9 mouse cellular contexts compared by ENCODE assay signal in the genomic region with DNA sequence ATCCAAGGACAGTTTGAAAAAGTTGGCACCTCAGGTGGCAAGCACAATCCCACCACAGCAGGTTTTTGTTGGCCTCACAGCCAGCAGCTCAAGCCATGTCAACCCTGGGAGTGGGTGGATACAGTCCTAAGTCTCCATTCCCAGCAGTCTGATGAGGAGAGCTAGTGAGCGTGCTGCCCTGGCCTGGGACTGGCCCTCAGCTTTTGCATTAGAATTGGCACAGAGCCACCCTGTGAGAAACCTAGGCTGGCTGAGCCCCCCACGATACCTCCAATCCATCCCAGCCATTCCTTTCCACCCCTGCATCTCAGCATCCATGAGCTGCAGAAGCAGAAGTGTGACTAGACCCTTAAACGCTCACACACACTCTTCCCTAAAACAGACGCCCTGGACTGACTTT.
DNase-seq lines count a peak whose midpoint lies in the region; ATAC-seq lines count a peak whose summit lies in the region.
"Had no signal": no experiment of that assay in that cellular context is flagged by ENCODE, and none has a peak within 500 bp of the region (broad histone marks: within the 10 kb centered on the region; RNA-seq: fewer than 3 reads in every experiment).

No protein-coding gene starts in this region.

- intact Hi-C loops in heart, postnatal 36 days (cut with DNase I): loop anchor here (1.0 kb wide), 1 partner anchor 12 kb away; no protein-coding TSS in a partner anchor

- ATAC-seq in heart, embryonic 11.5 days (replicated peaks; ENCODE audit: insufficient number of reproducible peaks, low FRiP score, low TSS enrichment): no peak; the same call in 1 of the 2 replicates
- no peak for ATAC-seq in embryonic facial prominence, embryonic 11.5 days (replicated peaks; ENCODE audit: insufficient number of reproducible peaks, low FRiP score, low TSS enrichment, low read depth)
- ATAC-seq in hindbrain, embryonic 14.5 days (ENCODE audit: low FRiP score): peak; percentile 25; the same call in 1 of the 2 replicates
- peak; percentile 51 for ATAC-seq in midbrain, embryonic 11.5 days (ENCODE audit: low FRiP score)
- ATAC-seq: activated CD4-positive, CD25-positive, alpha-beta regulatory T cell, adult 4 months had no signal

- H3K9me3 ChIP-seq in heart, embryonic 11.5 days (replicated peaks; ENCODE audit: control insufficient read depth, low read length): no peaks in the 10 kb centered on the region
- H3K9me3 ChIP-seq in embryonic facial prominence, embryonic 11.5 days (replicated peaks; ENCODE audit: control insufficient read depth, low read length): no peaks in the 10 kb centered on the region
- no peaks in the 10 kb centered on the region for H3K9me3 ChIP-seq in hindbrain, embryonic 14.5 days (ENCODE audit: control insufficient read depth, low read length)
- no peaks in the 10 kb centered on the region for H3K9me3 ChIP-seq in midbrain, embryonic 11.5 days (ENCODE audit: control insufficient read depth, low read length)

- peaks cover 85% of the 10 kb centered on the region for H3K4me1 ChIP-seq in heart, embryonic 11.5 days (ENCODE audit: control insufficient read depth, insufficient read depth, low read length)
- peaks cover 12% of the 10 kb centered on the region for H3K4me1 ChIP-seq in embryonic facial prominence, embryonic 11.5 days (ENCODE audit: control insufficient read depth, insufficient read depth, low read length)
- peaks cover 65% of the 10 kb centered on the region for H3K4me1 ChIP-seq in hindbrain, embryonic 14.5 days (replicated peaks; ENCODE audit: control insufficient read depth, insufficient read depth, low read length)
- peaks cover 50% of the 10 kb centered on the region for H3K4me1 ChIP-seq in midbrain, embryonic 11.5 days (ENCODE audit: control insufficient read depth, insufficient read depth, low read length)

- WGBS in heart, embryonic 11.5 days (ENCODE audit: insufficient replicate concordance): 12% methylated on average over 4 of the region's 4 CpGs
- WGBS in embryonic facial prominence, embryonic 11.5 days: 26% methylated on average over 4 of the region's 4 CpGs
- 29% methylated on average over 4 of the region's 4 CpGs for WGBS in hindbrain, embryonic 14.5 days
- WGBS in midbrain, embryonic 11.5 days: 19% methylated on average over 4 of the region's 4 CpGs

- 0 out of 2 replicates have a peak overlapping the region, but pooled peaks have one; percentile 49 for H3K9ac ChIP-seq in heart, embryonic 11.5 days (ENCODE audit: low read depth, low read length)
- H3K9ac ChIP-seq in embryonic facial prominence, embryonic 11.5 days (replicated peaks; ENCODE audit: low read length): no peak overlapping the region; the same call in none of the 2 replicates
- peak overlapping the region; percentile 28; the same call in 1 of the 2 replicates for H3K9ac ChIP-seq in hindbrain, embryonic 14.5 days
- H3K9ac ChIP-seq in midbrain, embryonic 11.5 days (ENCODE audit: low read length): peak overlapping the region; percentile 12; the same call in 1 of the 2 replicates

- no peak for DNase-seq in heart, postnatal 36 days
- DNase-seq in embryonic facial prominence, embryonic 11.5 days (ENCODE audit: low spot score): no peak
- no peak for DNase-seq in hindbrain, embryonic 14.5 days (ENCODE audit: low spot score)
- DNase-seq in midbrain, embryonic 11.5 days (ENCODE audit: low spot score, missing footprints): no peak
- DNase-seq in ovary, postnatal 14 days (ENCODE audit: low spot score): no peak
- DNase-seq in cerebellum, postnatal 4 days (ENCODE audit: low spot score in 2 of 2): no peak
- no peak for DNase-seq in spleen, adult 18-20 months

- H3K27me3 ChIP-seq in heart, embryonic 11.5 days (ENCODE audit: control insufficient read depth, insufficient read depth, low read length): no peaks in the 10 kb centered on the region
- no peaks in the 10 kb centered on the region for H3K27me3 ChIP-seq in embryonic facial prominence, embryonic 11.5 days (ENCODE audit: control insufficient read depth, insufficient read depth, low read length)
- H3K27me3 ChIP-seq in hindbrain, embryonic 14.5 days (ENCODE audit: control insufficient read depth, insufficient read depth, low read length): no peaks in the 10 kb centered on the region
- H3K27me3 ChIP-seq in midbrain, embryonic 11.5 days (ENCODE audit: control insufficient read depth, insufficient read depth, low read length): no peaks in the 10 kb centered on the region

- H3K4me3 ChIP-seq in heart, embryonic 11.5 days (ENCODE audit: low read depth, low read length): peak overlapping the region; percentile 19
- H3K4me3 ChIP-seq in embryonic facial prominence, embryonic 11.5 days (ENCODE audit: low read depth, low read length): no peak overlapping the region
- H3K4me3 ChIP-seq in hindbrain, embryonic 14.5 days (replicated peaks; ENCODE audit: low read length): no peak overlapping the region
- no peak overlapping the region for H3K4me3 ChIP-seq in midbrain, embryonic 11.5 days (ENCODE audit: low read depth, low read length)

- H3K4me2 ChIP-seq in heart, embryonic 11.5 days: peak overlapping the region; percentile 63
- 0 out of 2 replicates have a peak overlapping the region, but pooled peaks have one; percentile 7 for H3K4me2 ChIP-seq in embryonic facial prominence, embryonic 11.5 days (ENCODE audit: low read depth, low read length)
- peak overlapping the region; percentile 7; the same call in 1 of the 2 replicates for H3K4me2 ChIP-seq in hindbrain, embryonic 14.5 days (replicated peaks)
- H3K4me2 ChIP-seq in midbrain, embryonic 11.5 days: peak overlapping the region; percentile 28; the same call in 1 of the 2 replicates

- no peaks in the 10 kb centered on the region for H3K36me3 ChIP-seq in heart, embryonic 11.5 days (ENCODE audit: control insufficient read depth, insufficient read depth, low read length)
- H3K36me3 ChIP-seq in embryonic facial prominence, embryonic 11.5 days (replicated peaks; ENCODE audit: control insufficient read depth, insufficient read depth, low read depth, low read length): no peaks in the 10 kb centered on the region; the same call in 1 of the 2 replicates
- H3K36me3 ChIP-seq in hindbrain, embryonic 14.5 days (replicated peaks; ENCODE audit: control insufficient read depth, insufficient read depth): no peaks in the 10 kb centered on the region
- no peaks in the 10 kb centered on the region for H3K36me3 ChIP-seq in midbrain, embryonic 11.5 days (ENCODE audit: control insufficient read depth, insufficient read depth, low read length)

- H3K27ac ChIP-seq in heart, embryonic 11.5 days (ENCODE audit: low read depth, low read length): peak overlapping the region; percentile 90
- H3K27ac ChIP-seq in embryonic facial prominence, embryonic 11.5 days (replicated peaks; ENCODE audit: low read depth, low read length): peak overlapping the region; percentile 70
- peak overlapping the region; percentile 51; the same call in 1 of the 2 replicates for H3K27ac ChIP-seq in hindbrain, embryonic 14.5 days
- peak overlapping the region; percentile 59 for H3K27ac ChIP-seq in midbrain, embryonic 11.5 days (ENCODE audit: low read depth, low read length)

Comparison
In these comparisons a context has a peak if more than half of its experiments do, and no peak if none do; other contexts are left out.
1. ATAC-seq: peak in hindbrain, embryonic 14.5 days (single experiment) and midbrain, embryonic 11.5 days (single experiment); none in heart, embryonic 11.5 days (single experiment) and embryonic facial prominence, embryonic 11.5 days (single experiment).
2. H3K4me2 ChIP-seq: peak in every context shown above with its lines; median percentile 63 in heart, embryonic 11.5 days; 28 in midbrain, embryonic 11.5 days; 7 in embryonic facial prominence, embryonic 11.5 days; 7 in hindbrain, embryonic 14.5 days.
3. Peak in every context shown above with its lines, with median percentiles within 50 percentile points of each other: H3K27ac ChIP-seq.